Mouse (Mus musculus) heart, postnatal 4 days (tissue): Measurements from ENCODE around the gene Rdh5. TPM values are rescaled to one million over a fixed set of nuclear protein-coding genes. Genes with fewer than 3 reads are reported as not detected.

Experiments used
- total RNA-seq, 2 experiments: library from RNA; stranded (reverse); gene quantifications; 2 replicates each; pipeline ENCODE4 v1.2.3; 2021

Rdh5 gene
- total RNA-seq, 2 experiments from 2014 or later, result 5.3 to 5.6 TPM

Other genes with a start within 250 kb of the Rdh5 start
- gene Suox, start 248.8 kb downstream of the Rdh5 start, total RNA-seq, result 10 to 100 TPM; 11.6 to 12.1 TPM
- gene Rab5b, start 226.6 kb downstream of the Rdh5 start, total RNA-seq, result 10 to 100 TPM; 65.1 to 66.3 TPM
- 1 to 10 TPM; 1.3 to 1.8 TPM for gene Pmel, start 218.7 kb downstream of the Rdh5 start, total RNA-seq
- gene Cdk2, start 217.9 kb downstream of the Rdh5 start, total RNA-seq, result 10 to 100 TPM; 59.2 to 63.1 TPM
- gene Dgka, start 178.0 kb downstream of the Rdh5 start, total RNA-seq, result 1 to 10 TPM; 5.3 to 6.5 TPM
- gene Pym1, start 175.0 kb downstream of the Rdh5 start, total RNA-seq, result 10 to 100 TPM; 20.3 to 21.9 TPM
- 1 to 10 TPM; 2.3 to 2.9 TPM for gene Mmp19, start 132.0 kb downstream of the Rdh5 start, total RNA-seq
- gene Dnajc14, start 118.8 kb downstream of the Rdh5 start, total RNA-seq, result 10 to 100 TPM; 45.0 to 48.0 TPM
- 10 to 100 TPM; 12.8 to 15.4 TPM for gene Tmem198b, start 118.5 kb downstream of the Rdh5 start, total RNA-seq
- 10 to 100 TPM; 56.1 to 57.3 TPM for gene Sarnp, start 105.6 kb downstream of the Rdh5 start, total RNA-seq
- 10 to 100 TPM in 1 of 2 experiments, 1 to 10 TPM in 1; 9.5 to 10.1 TPM for gene Ormdl2, start 101.2 kb downstream of the Rdh5 start, total RNA-seq
- 1 to 10 TPM; 3.8 to 4.1 TPM for gene Gdf11, start 31.2 kb downstream of the Rdh5 start, total RNA-seq
- gene Cd63, start 21.9 kb downstream of the Rdh5 start, total RNA-seq, result 100 to 1,000 TPM; 216 to 226 TPM
- gene Bloc1s1, start 1.1 kb upstream of the Rdh5 start, total RNA-seq, result 100 to 1,000 TPM; 152 to 180 TPM
- gene Itga7, start 10.9 kb upstream of the Rdh5 start, total RNA-seq, result 10 to 100 TPM; 69.6 to 78.5 TPM
- under 1 TPM in 1 of 2 experiments, not detected in 1; 0.21 TPM for gene Mettl7b, start 38.1 kb upstream of the Rdh5 start, total RNA-seq
- gene Olfr9, start 66.5 kb upstream of the Rdh5 start, total RNA-seq, result not detected
- gene Olfr763, start 87.9 kb upstream of the Rdh5 start, total RNA-seq, result not detected
- gene Olfr764-ps1, start 117.0 kb upstream of the Rdh5 start, total RNA-seq, result not detected
- gene Olfr765, start 127.1 kb upstream of the Rdh5 start, total RNA-seq, result not detected
- not detected for gene Olfr766-ps1, start 146.1 kb upstream of the Rdh5 start, total RNA-seq
- gene Olfr767, start 160.0 kb upstream of the Rdh5 start, total RNA-seq, result not detected
- not detected for gene Olfr768, start 176.5 kb upstream of the Rdh5 start, total RNA-seq
- not detected for gene Olfr769, start 195.0 kb upstream of the Rdh5 start, total RNA-seq
- not detected for gene Olfr770, start 216.1 kb upstream of the Rdh5 start, total RNA-seq
- gene Olfr771, start 241.9 kb upstream of the Rdh5 start, total RNA-seq, result not detected